Mouse (Mus musculus): ENCODE results near the gene Plcl1.

DNA sequence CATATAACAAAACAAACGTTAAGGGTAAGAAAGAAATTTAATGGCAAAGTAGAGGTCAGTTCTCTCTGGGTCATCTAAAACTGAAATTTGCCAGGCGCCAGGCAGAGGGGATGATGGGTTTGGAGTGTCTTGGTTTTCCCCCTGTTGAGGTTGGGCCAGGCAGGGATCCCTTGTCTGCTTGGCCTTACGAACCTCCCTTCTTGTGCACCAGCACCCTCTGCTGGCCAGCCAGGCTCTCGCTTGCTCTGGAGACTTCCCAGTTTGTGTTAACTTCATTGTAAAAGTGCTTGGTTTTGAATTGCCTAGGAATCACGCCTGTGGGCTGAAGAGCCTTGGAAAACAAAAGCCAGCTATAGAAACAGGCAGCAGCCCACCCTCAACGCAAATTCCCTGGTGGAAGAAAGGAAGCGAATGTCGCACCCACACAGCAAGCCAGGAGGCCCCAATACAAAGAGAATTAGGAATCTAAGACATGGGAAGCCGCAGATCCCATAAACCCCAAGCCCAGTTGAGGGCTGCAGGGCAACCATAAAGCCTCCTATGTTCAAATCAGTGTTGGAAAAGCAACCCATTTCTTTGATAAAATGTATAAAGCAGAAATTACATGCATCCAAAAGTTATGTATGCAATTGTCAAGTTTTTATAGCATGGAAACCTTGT lies 22.5 kb upstream of the Plcl1 start:
- TF ChIP-seq CTCF (IDR thresholded peaks at IDR 0.05; ENCODE audit: borderline replicate concordance, insufficient read depth, low read depth, low read length): peak; percentile 84
- TF ChIP-seq POLR2A (IDR thresholded peaks at IDR 0.05; ENCODE audit: borderline replicate concordance, insufficient read depth, low read length): no peak

All from cerebellum, adult 2 months (tissue).